Mouse (Mus musculus): ENCODE measurements around the gene 6030468B19Rik. TPM values are rescaled to one million over a fixed set of nuclear protein-coding genes. Genes with fewer than 3 reads are reported as not detected.
"Not testable (repeated sequence)": the region's sequence is repeated elsewhere in the genome, so short reads cannot be mapped to it uniquely, and the experiment has no call there.

Gene 6030468B19Rik
- polyA plus RNA-seq, 1 experiment from 2014 or later, result 0.26 TPM

DNA sequence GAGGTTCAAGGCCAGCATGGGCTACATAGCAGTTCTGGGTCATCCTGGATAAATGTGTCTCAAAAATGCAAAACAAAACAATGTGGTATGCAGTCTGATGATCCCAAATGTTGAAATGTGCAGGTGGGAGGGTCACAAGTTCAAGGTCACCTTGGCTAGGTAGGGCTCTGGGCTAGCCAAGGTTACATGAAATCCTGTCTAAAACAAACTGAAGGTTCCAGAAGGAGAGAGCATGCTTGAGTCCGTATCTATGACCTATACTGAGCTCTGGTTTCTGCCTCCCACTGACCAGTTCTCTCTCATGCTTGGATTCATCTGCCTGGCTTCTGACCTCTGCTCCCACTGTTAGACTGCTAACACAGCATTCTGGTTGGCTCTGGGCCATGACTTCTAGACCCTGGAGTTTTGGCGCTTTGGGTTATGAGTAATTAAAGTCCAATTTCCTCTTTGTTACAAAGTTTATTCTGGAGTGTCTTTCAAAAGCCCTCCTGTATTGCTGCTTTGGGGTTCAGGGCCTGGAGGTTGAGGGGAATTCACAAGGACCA lies 32.3 kb downstream of the 6030468B19Rik start:
- H3K27me3 ChIP-seq, result no peaks in the 10 kb centered on the region
- peaks cover 45% of the 10 kb centered on the region for H3K4me1 ChIP-seq (replicated peaks)
- ATAC-seq (ENCODE audit: insufficient number of reproducible peaks, insufficient read depth, low FRiP score, low TSS enrichment, low read depth), result no peak
- no peaks in the 10 kb centered on the region for H3K9me3 ChIP-seq
- H3K9ac ChIP-seq (replicated peaks), result no peak overlapping the region
- 76% methylated on average over 2 of the region's 2 CpGs for WGBS
- H3K4me2 ChIP-seq, result no peak overlapping the region
- H3K27ac ChIP-seq, result peak overlapping the region; percentile 29; the same call in 1 of the 2 replicates
- H3K4me3 ChIP-seq (replicated peaks), result no peak overlapping the region
- no peaks in the 10 kb centered on the region for H3K36me3 ChIP-seq

DNA sequence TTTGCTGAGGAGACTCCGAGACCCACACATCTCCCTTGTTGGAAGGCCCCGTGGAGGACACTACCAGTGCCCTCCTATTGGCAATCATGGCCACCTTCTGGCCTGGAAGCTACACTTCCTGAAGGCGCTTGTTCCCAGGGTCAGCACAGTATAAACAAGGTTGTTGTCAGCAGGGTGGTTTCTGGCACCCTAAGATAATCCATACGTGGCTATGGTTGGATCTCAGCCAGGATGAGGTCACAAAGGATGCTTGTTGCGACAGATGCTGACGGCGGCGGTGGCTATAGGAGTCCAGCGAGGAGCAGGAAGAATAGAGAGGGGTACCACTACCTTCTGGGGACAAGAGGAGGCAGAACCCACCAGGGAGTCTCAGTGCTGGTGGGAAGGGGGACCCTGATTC lies 32.9 kb downstream of the 6030468B19Rik start:
- WGBS, result 85% methylated on average over 9 of the region's 9 CpGs
- ATAC-seq (ENCODE audit: insufficient number of reproducible peaks, insufficient read depth, low FRiP score, low TSS enrichment, low read depth), result no peak
- H3K27me3 ChIP-seq, result no peaks in the 10 kb centered on the region
- H3K27ac ChIP-seq, result peak overlapping the region; percentile 29; the same call in 1 of the 2 replicates
- peaks cover 41% of the 10 kb centered on the region for H3K4me1 ChIP-seq (replicated peaks)
- H3K36me3 ChIP-seq, result no peaks in the 10 kb centered on the region
- no peak overlapping the region for H3K9ac ChIP-seq (replicated peaks)
- H3K9me3 ChIP-seq, result no peaks in the 10 kb centered on the region
- no peak overlapping the region for H3K4me3 ChIP-seq (replicated peaks)
- no peak overlapping the region for H3K4me2 ChIP-seq

DNA sequence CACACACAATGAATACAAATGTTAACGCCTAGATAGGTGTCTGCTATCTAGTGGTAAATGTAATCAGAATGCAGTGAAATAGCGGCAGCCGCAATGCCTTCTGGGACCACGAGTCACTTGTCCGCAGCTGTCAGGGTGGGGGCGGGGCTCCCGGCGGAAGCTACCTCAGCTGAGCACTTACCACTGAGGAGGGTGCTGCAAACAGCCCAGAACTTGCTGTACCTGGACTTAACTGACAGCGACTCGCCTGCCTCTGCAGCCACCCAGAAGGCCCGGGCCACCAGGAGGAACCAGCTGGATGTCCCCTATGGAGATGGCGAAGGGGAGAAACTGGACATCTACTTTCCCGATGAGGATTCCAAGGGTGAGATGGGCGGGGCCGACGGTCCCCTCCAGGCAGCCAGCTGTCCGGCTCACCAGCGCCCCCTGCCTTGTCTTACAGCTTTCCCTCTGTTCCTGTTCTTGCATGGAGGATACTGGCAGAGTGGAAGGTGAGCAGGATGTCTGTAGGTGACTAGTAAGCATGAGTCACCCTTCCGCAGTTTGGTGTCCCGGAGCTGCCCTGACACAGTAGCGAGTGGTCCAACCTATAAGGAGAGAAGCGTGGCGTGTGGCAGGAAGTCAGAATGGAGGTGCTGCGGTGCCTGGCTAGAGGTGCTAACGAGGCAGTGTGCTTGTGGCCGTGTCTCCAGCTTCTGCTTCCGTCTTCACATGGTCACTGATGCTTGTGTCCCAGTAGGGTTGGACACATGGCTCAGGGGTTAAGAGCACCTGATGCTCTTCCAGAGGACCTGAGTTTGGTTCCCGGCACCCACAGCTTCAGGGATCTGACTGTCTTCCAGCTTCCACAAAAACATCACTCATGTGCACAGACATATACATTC lies 34.9 kb downstream of the 6030468B19Rik start:
- Histone ChIP-seq H3K27me3 (no peaks in the 10 kb centered on the region), H3K4me3 (replicated peaks) (peak overlapping the region; percentile 27), H3K9ac (replicated peaks) (no peak overlapping the region), H3K4me2 (peak overlapping the region; percentile 50), H3K9me3 (no peaks in the 10 kb centered on the region), H3K36me3 (no peaks in the 10 kb centered on the region), H3K4me1 (replicated peaks) (peaks cover 30% of the 10 kb centered on the region), H3K27ac (no peak overlapping the region)
- WGBS, result 17% methylated on average over 28 of the region's 28 CpGs
- no peak for ATAC-seq (ENCODE audit: insufficient number of reproducible peaks, insufficient read depth, low FRiP score, low TSS enrichment, low read depth)

DNA sequence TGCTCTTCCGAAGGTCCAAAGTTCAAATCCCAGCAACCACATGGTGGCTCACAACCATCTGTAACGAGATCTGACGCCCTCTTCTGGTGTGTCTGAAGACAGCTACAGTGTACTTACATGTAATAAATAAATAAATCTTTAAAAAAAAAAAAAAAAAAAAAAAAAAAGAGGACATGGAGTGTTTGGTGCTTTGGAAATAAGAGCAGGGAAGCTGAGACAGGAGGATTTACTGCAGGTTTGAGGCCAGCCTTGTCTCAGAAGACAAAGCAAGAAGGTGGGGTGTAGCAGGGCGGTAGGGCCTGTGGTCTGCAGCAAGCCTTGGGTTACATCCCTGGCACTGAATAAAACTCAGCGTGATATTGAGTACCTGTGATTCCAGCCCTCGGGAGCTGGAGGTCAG lies 36.0 kb downstream of the 6030468B19Rik start:
- ATAC-seq (ENCODE audit: insufficient number of reproducible peaks, insufficient read depth, low FRiP score, low TSS enrichment, low read depth); H3K4me3 ChIP-seq (replicated peaks); H3K9ac ChIP-seq (replicated peaks); H3K27me3 ChIP-seq; H3K4me2 ChIP-seq; H3K27ac ChIP-seq; H3K36me3 ChIP-seq; H3K9me3 ChIP-seq: not testable (repeated sequence)
- WGBS, result 72% methylated on average over 6 of the region's 6 CpGs
- peaks cover 22% of the 10 kb centered on the region for H3K4me1 ChIP-seq (replicated peaks)

DNA sequence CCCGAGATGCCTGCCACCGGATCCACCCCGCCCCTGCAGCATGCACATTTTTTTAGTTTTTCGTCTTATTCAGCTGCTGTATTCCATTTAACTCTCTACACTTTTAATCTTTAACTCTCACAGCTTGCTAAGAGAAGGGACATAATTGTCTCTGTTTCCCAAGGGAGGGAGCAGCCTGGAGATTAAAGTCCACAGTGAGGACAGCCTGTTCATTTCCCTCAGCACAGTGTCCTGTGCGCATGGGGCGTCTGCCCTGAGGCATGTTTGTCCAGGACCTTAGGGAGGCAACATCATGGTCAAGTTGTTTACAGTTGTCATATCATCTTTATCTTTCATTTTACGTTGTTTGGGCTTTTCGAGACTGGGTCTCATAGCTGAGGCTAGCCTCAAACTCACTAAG lies 36.6 kb downstream of the 6030468B19Rik start:
- Histone ChIP-seq H3K9ac (replicated peaks) (no peak overlapping the region), H3K4me2 (no peak overlapping the region), H3K9me3 (no peaks in the 10 kb centered on the region), H3K4me3 (replicated peaks) (no peak overlapping the region), H3K4me1 (replicated peaks) (peaks cover 21% of the 10 kb centered on the region), H3K27me3 (no peaks in the 10 kb centered on the region), H3K27ac (no peak overlapping the region), H3K36me3 (no peaks in the 10 kb centered on the region)
- no peak for ATAC-seq (ENCODE audit: insufficient number of reproducible peaks, insufficient read depth, low FRiP score, low TSS enrichment, low read depth)
- WGBS, result 94% methylated on average over 8 of the region's 8 CpGs

DNA sequence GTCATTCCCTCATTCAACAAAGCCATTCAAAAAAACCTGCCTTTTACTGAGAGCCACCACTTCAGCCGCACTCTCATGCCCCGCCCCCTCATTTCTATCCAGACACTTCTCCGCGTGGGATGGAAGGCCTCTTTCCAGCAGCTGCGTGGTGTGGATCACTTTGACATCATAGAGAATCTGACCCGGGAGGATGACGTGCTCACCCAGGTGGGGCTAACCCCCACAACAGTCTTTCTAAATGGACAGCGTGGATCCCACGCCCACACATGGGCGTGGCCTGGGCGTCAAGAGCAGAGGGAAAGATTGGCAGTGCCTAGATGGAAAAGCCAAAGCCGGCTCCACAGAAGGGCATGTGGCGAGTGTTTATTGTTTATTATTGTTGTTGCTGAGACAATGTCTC lies 38.8 kb downstream of the 6030468B19Rik start:
- no peaks in the 10 kb centered on the region for H3K9me3 ChIP-seq
- H3K4me1 ChIP-seq (replicated peaks), result peaks cover 13% of the 10 kb centered on the region
- WGBS, result 25% methylated on average over 13 of the region's 13 CpGs
- H3K36me3 ChIP-seq, result no peaks in the 10 kb centered on the region
- no peak for ATAC-seq (ENCODE audit: insufficient number of reproducible peaks, insufficient read depth, low FRiP score, low TSS enrichment, low read depth)
- H3K9ac ChIP-seq (replicated peaks), result no peak overlapping the region
- H3K27ac ChIP-seq, result no peak overlapping the region
- H3K4me2 ChIP-seq, result peak overlapping the region; percentile 36
- H3K4me3 ChIP-seq (replicated peaks), result no peak overlapping the region
- H3K27me3 ChIP-seq, result no peaks in the 10 kb centered on the region

DNA sequence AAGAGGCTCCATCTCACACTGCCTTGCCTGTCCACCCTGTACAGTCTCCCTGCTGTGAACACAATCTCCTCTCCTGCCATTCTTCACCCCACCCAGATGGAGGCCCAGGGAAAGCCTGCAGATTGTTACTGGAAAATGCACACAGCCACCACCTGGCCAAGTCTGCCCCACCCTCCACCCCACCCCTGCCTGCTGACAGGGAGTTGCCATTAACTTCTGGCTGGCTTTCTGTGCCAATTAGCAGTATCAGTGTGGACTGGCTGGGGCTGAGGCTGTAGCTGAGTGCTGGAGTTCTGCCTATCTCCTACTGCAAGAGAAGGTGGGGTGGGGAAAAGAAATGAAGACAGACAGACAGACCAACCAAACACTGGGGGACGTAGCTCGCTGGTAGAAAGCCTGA lies 41.1 kb downstream of the 6030468B19Rik start:
- Histone ChIP-seq H3K9me3 (no peaks in the 10 kb centered on the region), H3K27ac (0 out of 2 replicates have a peak overlapping the region, but pooled peaks have one; percentile 7), H3K4me1 (replicated peaks) (peaks cover 6% of the 10 kb centered on the region; the same call in 1 of the 2 replicates), H3K9ac (replicated peaks) (no peak overlapping the region), H3K4me3 (replicated peaks) (no peak overlapping the region), H3K4me2 (no peak overlapping the region), H3K36me3 (no peaks in the 10 kb centered on the region), H3K27me3 (no peaks in the 10 kb centered on the region)
- WGBS, result 48% methylated on average over 2 of the region's 2 CpGs
- no peak for ATAC-seq (ENCODE audit: insufficient number of reproducible peaks, insufficient read depth, low FRiP score, low TSS enrichment, low read depth)

DNA sequence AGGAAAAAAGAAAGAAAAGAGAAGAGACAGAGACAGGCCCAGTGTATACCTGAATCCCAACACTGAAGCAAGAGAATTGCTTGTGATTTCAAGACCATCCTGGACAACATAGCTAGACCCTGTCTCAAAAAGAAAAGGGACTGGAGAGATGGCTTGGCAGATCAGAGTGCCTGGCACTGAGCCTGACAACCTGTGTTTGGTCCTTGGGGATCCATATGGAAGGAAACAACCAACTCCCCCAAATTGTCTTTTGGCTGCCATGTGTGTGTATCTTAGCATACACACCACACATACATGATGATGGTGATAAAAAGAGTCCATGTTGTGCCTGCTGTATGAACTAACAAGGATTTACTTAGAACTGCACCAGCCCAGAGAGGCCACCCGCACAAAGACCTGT lies 41.6 kb downstream of the 6030468B19Rik start:
- no peak overlapping the region for H3K4me3 ChIP-seq (replicated peaks)
- peaks cover 6% of the 10 kb centered on the region; the same call in 1 of the 2 replicates for H3K4me1 ChIP-seq (replicated peaks)
- H3K27ac ChIP-seq, result 0 out of 2 replicates have a peak overlapping the region, but pooled peaks have one; percentile 7
- H3K27me3 ChIP-seq, result no peaks in the 10 kb centered on the region
- H3K4me2 ChIP-seq, result no peak overlapping the region
- ATAC-seq (ENCODE audit: insufficient number of reproducible peaks, insufficient read depth, low FRiP score, low TSS enrichment, low read depth), result no peak
- no peak overlapping the region for H3K9ac ChIP-seq (replicated peaks)
- no peaks in the 10 kb centered on the region for H3K36me3 ChIP-seq
- 91% methylated on average over 1 of the region's 1 CpGs for WGBS
- H3K9me3 ChIP-seq, result no peaks in the 10 kb centered on the region

DNA sequence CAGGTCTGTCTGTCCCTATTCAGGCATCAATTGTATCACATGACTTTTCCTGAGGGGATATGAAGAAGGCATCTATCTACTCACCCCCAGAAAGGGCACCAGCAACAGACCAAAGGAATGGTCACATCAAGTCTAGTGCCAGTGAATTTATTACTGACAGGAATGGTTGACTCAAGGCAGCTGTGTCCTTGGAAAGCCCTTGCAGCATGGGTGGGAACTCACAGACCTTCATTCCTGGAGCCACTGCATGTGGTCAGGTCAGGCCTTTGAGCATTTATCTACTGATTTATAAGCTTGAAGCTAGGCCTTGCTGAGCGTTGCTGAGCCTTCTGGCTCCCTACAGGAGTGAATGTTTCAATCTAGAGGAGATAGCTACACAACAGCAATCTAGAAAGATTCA lies 43.5 kb downstream of the 6030468B19Rik start:
- Histone ChIP-seq H3K27ac (no peak overlapping the region), H3K9me3 (no peaks in the 10 kb centered on the region)

DNA sequence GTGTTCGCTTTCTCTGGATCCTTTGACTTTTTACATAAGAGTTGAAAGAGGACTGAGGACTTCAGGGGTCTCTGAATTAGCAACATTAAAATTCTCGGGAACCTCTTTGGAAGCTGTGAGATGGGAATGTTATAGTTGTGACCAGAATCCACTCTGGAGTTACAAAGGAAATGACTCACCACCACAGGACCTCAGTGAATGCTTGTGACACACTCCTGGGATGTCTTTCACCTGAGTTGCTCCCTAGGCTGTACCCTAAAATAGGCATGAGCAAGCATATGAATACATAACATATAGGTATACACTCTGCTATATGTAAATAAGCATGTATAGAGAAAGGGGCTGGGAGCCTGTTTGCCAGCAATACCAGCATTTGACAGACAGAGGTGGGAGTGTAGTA lies 46.0 kb downstream of the 6030468B19Rik start:
- Histone ChIP-seq H3K27ac (no peak overlapping the region), H3K9me3 (no peaks in the 10 kb centered on the region), H3K9ac (replicated peaks) (0 out of 2 replicates have a peak overlapping the region, but pooled peaks have one; percentile 23), H3K27me3 (no peaks in the 10 kb centered on the region), H3K4me2 (no peak overlapping the region), H3K4me1 (replicated peaks) (peaks cover 13% of the 10 kb centered on the region), H3K36me3 (no peaks in the 10 kb centered on the region), H3K4me3 (replicated peaks) (no peak overlapping the region)
- whole genome bisulfite sequencing, result 86% methylated on average over 2 of the region's 2 CpGs
- no peak for ATAC-seq (ENCODE audit: insufficient number of reproducible peaks, insufficient read depth, low FRiP score, low TSS enrichment, low read depth)

More for the DNA sequence above, 43.5 kb downstream of the 6030468B19Rik start:
- H3K27me3 ChIP-seq, result no peaks in the 10 kb centered on the region
- ATAC-seq (ENCODE audit: insufficient number of reproducible peaks, insufficient read depth, low FRiP score, low TSS enrichment, low read depth), result no peak
- peaks cover 6% of the 10 kb centered on the region; the same call in 1 of the 2 replicates for H3K4me1 ChIP-seq (replicated peaks)
- H3K4me2 ChIP-seq, result no peak overlapping the region
- no peak overlapping the region for H3K9ac ChIP-seq (replicated peaks)
- no peaks in the 10 kb centered on the region for H3K36me3 ChIP-seq
- H3K4me3 ChIP-seq (replicated peaks), result no peak overlapping the region
- 43% methylated on average over 1 of the region's 1 CpGs for WGBS

DNA sequence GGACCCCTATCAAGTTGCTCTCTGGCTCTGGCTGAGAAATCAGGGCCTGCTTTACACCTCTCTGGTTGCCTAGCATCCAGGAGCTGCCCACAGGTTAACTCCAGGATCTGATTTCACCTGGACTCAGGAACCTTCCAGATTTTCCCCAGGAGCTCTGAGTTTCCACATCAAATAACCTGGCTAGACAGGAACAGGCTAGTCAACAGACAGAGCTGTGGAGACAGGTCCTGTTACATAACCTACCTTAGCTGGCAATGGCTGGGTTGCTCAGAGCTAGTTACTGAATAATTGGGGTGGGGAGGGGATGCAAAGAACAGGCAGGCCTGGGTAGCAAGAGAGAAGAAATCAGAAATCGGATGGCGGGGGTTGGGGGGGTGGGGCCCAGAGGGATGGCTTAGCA lies 47.5 kb downstream of the 6030468B19Rik start:
- no peak overlapping the region for H3K4me3 ChIP-seq (replicated peaks)
- no peak overlapping the region for H3K27ac ChIP-seq
- H3K36me3 ChIP-seq, result no peaks in the 10 kb centered on the region
- no peaks in the 10 kb centered on the region for H3K9me3 ChIP-seq
- peaks cover 18% of the 10 kb centered on the region for H3K4me1 ChIP-seq (replicated peaks)
- no peak overlapping the region for H3K4me2 ChIP-seq
- 53% methylated on average over 2 of the region's 2 CpGs for WGBS
- H3K9ac ChIP-seq (replicated peaks), result no peak overlapping the region
- ATAC-seq (ENCODE audit: insufficient number of reproducible peaks, insufficient read depth, low FRiP score, low TSS enrichment, low read depth), result no peak
- H3K27me3 ChIP-seq, result no peaks in the 10 kb centered on the region
